Mouse (Mus musculus): Measurements from ENCODE around the gene Sh3bp4. TPM values are rescaled to one million over a fixed set of nuclear protein-coding genes. Genes with fewer than 3 reads are reported as not detected.

Sh3bp4 gene
- polyA plus RNA-seq, 1 experiment from 2014 or later = 27.8 TPM

- peaks cover 38% of the 10 kb centered on the region for H3K4me1 ChIP-seq (replicated peaks; ENCODE audit: control insufficient read depth, insufficient read depth, low read length)
- 75% methylated on average over 13 of the region's 13 CpGs for WGBS
- H3K9me3 ChIP-seq (ENCODE audit: control insufficient read depth, low read length) = no peaks in the 10 kb centered on the region
- no peak for ATAC-seq (ENCODE audit: low read depth)
- no peak overlapping the region for H3K4me2 ChIP-seq (ENCODE audit: low read depth, low read length)
- peaks cover 6% of the 10 kb centered on the region for H3K36me3 ChIP-seq (ENCODE audit: control insufficient read depth, insufficient read depth, low read length)
- no peak overlapping the region for H3K9ac ChIP-seq (ENCODE audit: low read length)
- no peak overlapping the region for H3K27ac ChIP-seq (ENCODE audit: low read length)
- no peak overlapping the region for H3K4me3 ChIP-seq (ENCODE audit: low read length)
- no peaks in the 10 kb centered on the region for H3K27me3 ChIP-seq (ENCODE audit: control insufficient read depth, insufficient read depth, low read depth, low read length)
Observed at GRCm38 (mm10) chr1:89137086-89137816, 67.0 kb downstream of the Sh3bp4 start.

GRCm38 (mm10) chr1:89138316-89138715 lies 68.1 kb downstream of the Sh3bp4 start:
- Histone ChIP-seq H3K9ac (ENCODE audit: low read length) (no peak overlapping the region), H3K4me2 (ENCODE audit: low read depth, low read length) (no peak overlapping the region), H3K36me3 (ENCODE audit: control insufficient read depth, insufficient read depth, low read length) (peaks cover 6% of the 10 kb centered on the region), H3K4me1 (replicated peaks; ENCODE audit: control insufficient read depth, insufficient read depth, low read length) (peaks cover 32% of the 10 kb centered on the region), H3K27me3 (ENCODE audit: control insufficient read depth, insufficient read depth, low read depth, low read length) (no peaks in the 10 kb centered on the region), H3K27ac (ENCODE audit: low read length) (no peak overlapping the region), H3K4me3 (ENCODE audit: low read length) (no peak overlapping the region), H3K9me3 (ENCODE audit: control insufficient read depth, low read length) (no peaks in the 10 kb centered on the region)
- WGBS = 25% methylated on average over 5 of the region's 5 CpGs
- no peak for ATAC-seq (ENCODE audit: low read depth)

- H3K9ac ChIP-seq (ENCODE audit: low read length) = no peak overlapping the region
- no peak for ATAC-seq (ENCODE audit: low read depth)
- 80% methylated on average over 9 of the region's 9 CpGs for WGBS
- H3K27me3 ChIP-seq (ENCODE audit: control insufficient read depth, insufficient read depth, low read depth, low read length) = no peaks in the 10 kb centered on the region
- H3K4me3 ChIP-seq (ENCODE audit: low read length) = no peak overlapping the region
- no peaks in the 10 kb centered on the region for H3K9me3 ChIP-seq (ENCODE audit: control insufficient read depth, low read length)
- no peak overlapping the region for H3K27ac ChIP-seq (ENCODE audit: low read length)
- peaks cover 31% of the 10 kb centered on the region for H3K4me1 ChIP-seq (replicated peaks; ENCODE audit: control insufficient read depth, insufficient read depth, low read length)
- peaks cover 21% of the 10 kb centered on the region for H3K36me3 ChIP-seq (ENCODE audit: control insufficient read depth, insufficient read depth, low read length)
- no peak overlapping the region for H3K4me2 ChIP-seq (ENCODE audit: low read depth, low read length)
Observed at GRCm38 (mm10) chr1:89140113-89140512, 69.9 kb downstream of the Sh3bp4 start.

- Histone ChIP-seq H3K9me3 (ENCODE audit: control insufficient read depth, low read length) (no peaks in the 10 kb centered on the region), H3K4me2 (ENCODE audit: low read depth, low read length) (no peak overlapping the region), H3K27me3 (ENCODE audit: control insufficient read depth, insufficient read depth, low read depth, low read length) (no peaks in the 10 kb centered on the region), H3K9ac (ENCODE audit: low read length) (no peak overlapping the region), H3K27ac (ENCODE audit: low read length) (no peak overlapping the region), H3K4me1 (replicated peaks; ENCODE audit: control insufficient read depth, insufficient read depth, low read length) (no peaks in the 10 kb centered on the region), H3K36me3 (ENCODE audit: control insufficient read depth, insufficient read depth, low read length) (peaks cover 11% of the 10 kb centered on the region), H3K4me3 (ENCODE audit: low read length) (no peak overlapping the region)
- no peak for ATAC-seq (ENCODE audit: low read depth)
- WGBS = 69% methylated on average over 7 of the region's 7 CpGs
Observed at GRCm38 (mm10) chr1:89151071-89151470, 80.9 kb downstream of the Sh3bp4 start.

GRCm38 (mm10) chr1:89152576-89152975 lies 82.4 kb downstream of the Sh3bp4 start:
- no peak overlapping the region for H3K27ac ChIP-seq (ENCODE audit: low read length)
- 73% methylated on average over 7 of the region's 7 CpGs for WGBS
- no peaks in the 10 kb centered on the region for H3K27me3 ChIP-seq (ENCODE audit: control insufficient read depth, insufficient read depth, low read depth, low read length)
- H3K4me1 ChIP-seq (replicated peaks; ENCODE audit: control insufficient read depth, insufficient read depth, low read length) = no peaks in the 10 kb centered on the region
- no peak for ATAC-seq (ENCODE audit: low read depth)
- H3K4me3 ChIP-seq (ENCODE audit: low read length) = no peak overlapping the region
- no peak overlapping the region for H3K4me2 ChIP-seq (ENCODE audit: low read depth, low read length)
- H3K9ac ChIP-seq (ENCODE audit: low read length) = no peak overlapping the region
- H3K36me3 ChIP-seq (ENCODE audit: control insufficient read depth, insufficient read depth, low read length) = peaks cover 11% of the 10 kb centered on the region
- no peaks in the 10 kb centered on the region for H3K9me3 ChIP-seq (ENCODE audit: control insufficient read depth, low read length)

GRCm38 (mm10) chr1:89153203-89153602 lies 83.0 kb downstream of the Sh3bp4 start:
- Histone ChIP-seq H3K4me3 (ENCODE audit: low read length) (no peak overlapping the region), H3K27me3 (ENCODE audit: control insufficient read depth, insufficient read depth, low read depth, low read length) (no peaks in the 10 kb centered on the region), H3K27ac (ENCODE audit: low read length) (no peak overlapping the region), H3K4me1 (replicated peaks; ENCODE audit: control insufficient read depth, insufficient read depth, low read length) (no peaks in the 10 kb centered on the region), H3K9ac (ENCODE audit: low read length) (no peak overlapping the region), H3K36me3 (ENCODE audit: control insufficient read depth, insufficient read depth, low read length) (peaks cover 12% of the 10 kb centered on the region), H3K4me2 (ENCODE audit: low read depth, low read length) (no peak overlapping the region), H3K9me3 (ENCODE audit: control insufficient read depth, low read length) (no peaks in the 10 kb centered on the region)
- WGBS = 76% methylated on average over 6 of the region's 6 CpGs
- no peak for ATAC-seq (ENCODE audit: low read depth)

GRCm38 (mm10) chr1:89163483-89163882 lies 93.3 kb downstream of the Sh3bp4 start:
- WGBS = 93% methylated on average over 6 of the region's 6 CpGs
- no peak for ATAC-seq (ENCODE audit: low read depth)

GRCm38 (mm10) chr1:89164281-89164680 lies 94.1 kb downstream of the Sh3bp4 start:
- peaks cover 15% of the 10 kb centered on the region for H3K4me1 ChIP-seq (replicated peaks; ENCODE audit: control insufficient read depth, insufficient read depth, low read length)
- H3K27ac ChIP-seq (ENCODE audit: low read length) = no peak overlapping the region
- H3K36me3 ChIP-seq (ENCODE audit: control insufficient read depth, insufficient read depth, low read length) = no peaks in the 10 kb centered on the region
- H3K9me3 ChIP-seq (ENCODE audit: control insufficient read depth, low read length) = no peaks in the 10 kb centered on the region
- H3K4me3 ChIP-seq (ENCODE audit: low read length) = no peak overlapping the region
- WGBS = 65% methylated on average over 5 of the region's 5 CpGs
- H3K9ac ChIP-seq (ENCODE audit: low read length) = no peak overlapping the region
- ATAC-seq (ENCODE audit: low read depth) = 0 out of 2 replicates have a peak, but pooled peaks have one; percentile 20
- H3K4me2 ChIP-seq (ENCODE audit: low read depth, low read length) = no peak overlapping the region
- H3K27me3 ChIP-seq (ENCODE audit: control insufficient read depth, insufficient read depth, low read depth, low read length) = no peaks in the 10 kb centered on the region

More at GRCm38 (mm10) chr1:89163483-89163882, 93.3 kb downstream of the Sh3bp4 start:
- no peaks in the 10 kb centered on the region for H3K27me3 ChIP-seq (ENCODE audit: control insufficient read depth, insufficient read depth, low read depth, low read length)
- no peak overlapping the region for H3K27ac ChIP-seq (ENCODE audit: low read length)
- H3K36me3 ChIP-seq (ENCODE audit: control insufficient read depth, insufficient read depth, low read length) = no peaks in the 10 kb centered on the region
- H3K9me3 ChIP-seq (ENCODE audit: control insufficient read depth, low read length) = no peaks in the 10 kb centered on the region
- H3K4me3 ChIP-seq (ENCODE audit: low read length) = no peak overlapping the region
- H3K9ac ChIP-seq (ENCODE audit: low read length) = no peak overlapping the region
- no peak overlapping the region for H3K4me2 ChIP-seq (ENCODE audit: low read depth, low read length)
- H3K4me1 ChIP-seq (replicated peaks; ENCODE audit: control insufficient read depth, insufficient read depth, low read length) = peaks cover 15% of the 10 kb centered on the region

GRCm38 (mm10) chr1:89164685-89165084 lies 94.5 kb downstream of the Sh3bp4 start:
- Histone ChIP-seq H3K4me3 (ENCODE audit: low read length) (no peak overlapping the region), H3K4me2 (ENCODE audit: low read depth, low read length) (no peak overlapping the region), H3K4me1 (replicated peaks; ENCODE audit: control insufficient read depth, insufficient read depth, low read length) (peaks cover 15% of the 10 kb centered on the region), H3K9me3 (ENCODE audit: control insufficient read depth, low read length) (no peaks in the 10 kb centered on the region), H3K27ac (ENCODE audit: low read length) (no peak overlapping the region), H3K27me3 (ENCODE audit: control insufficient read depth, insufficient read depth, low read depth, low read length) (no peaks in the 10 kb centered on the region), H3K36me3 (ENCODE audit: control insufficient read depth, insufficient read depth, low read length) (no peaks in the 10 kb centered on the region), H3K9ac (ENCODE audit: low read length) (no peak overlapping the region)
- 7% methylated on average over 7 of the region's 7 CpGs for WGBS
- ATAC-seq (ENCODE audit: low read depth) = peak; percentile 17; the same call in 1 of the 2 replicates
